Mouse (Mus musculus) bone marrow, adult 2 months (tissue): ENCODE results near the gene Tial1. TPM values are rescaled to one million over a fixed set of nuclear protein-coding genes. Genes with fewer than 3 reads are reported as not detected.

Source experiments
- H3K27ac ChIP-seq: fragments of 200-500 bp; 2 replicates; pipeline ENCODE4 v1.5.1; 2012; ENCODE audit warnings: low read depth, mild to moderate bottlenecking, control low read depth, inconsistent platforms, low read length; ENCODE audit not compliant: control insufficient read depth, poor library complexity, insufficient read depth
- H3K4me1 ChIP-seq: fragments of 200-500 bp; 2 replicates; pipeline ENCODE4 v1.6.1; 2011; ENCODE audit warnings: low read length; ENCODE audit not compliant: control insufficient read depth, insufficient read depth
- H3K4me3 ChIP-seq: fragments of 200-500 bp; replicated peaks from 2 replicates; pipeline ENCODE3; 2011; ENCODE audit warnings: mild to moderate bottlenecking, low read depth, low read length, control low read depth; ENCODE audit not compliant: control insufficient read depth
- CTCF ChIP-seq: fragments of 200-500 bp; IDR thresholded peaks from 2 replicates; pipeline ENCODE4 v1.5.1; 2011; ENCODE audit warnings: low read length, control low read depth; ENCODE audit not compliant: control insufficient read depth, insufficient read depth
- POLR2A ChIP-seq: fragments of 200-500 bp; IDR thresholded peaks from 2 replicates; pipeline ENCODE4 v1.6.1; 2011; ENCODE audit warnings: low read depth, mild to moderate bottlenecking, control low read depth, low read length, borderline replicate concordance; ENCODE audit not compliant: control insufficient read depth
- WGBS: fragments of 180-500 bp; shearing (Covaris S2); methylation state at CpG from one replicate; pipeline ENCODE4 v1.1.7; 2018; 5-methylcytosine and 5-hydroxymethylcytosine counted together
- polyA plus RNA-seq: library from polyadenylated mRNA; stranded (reverse); fragments of >200 nt; gene quantifications from 2 replicates; pipeline ENCODE4 v1.2.4, GENCODE M21; 2011; ENCODE audit warnings: low replicate concordance; ENCODE audit not compliant: missing spikeins, insufficient read depth, insufficient read length

Tial1 gene
- 97.6 and 180 TPM in 2 replicates for polyA plus RNA-seq

DNA sequence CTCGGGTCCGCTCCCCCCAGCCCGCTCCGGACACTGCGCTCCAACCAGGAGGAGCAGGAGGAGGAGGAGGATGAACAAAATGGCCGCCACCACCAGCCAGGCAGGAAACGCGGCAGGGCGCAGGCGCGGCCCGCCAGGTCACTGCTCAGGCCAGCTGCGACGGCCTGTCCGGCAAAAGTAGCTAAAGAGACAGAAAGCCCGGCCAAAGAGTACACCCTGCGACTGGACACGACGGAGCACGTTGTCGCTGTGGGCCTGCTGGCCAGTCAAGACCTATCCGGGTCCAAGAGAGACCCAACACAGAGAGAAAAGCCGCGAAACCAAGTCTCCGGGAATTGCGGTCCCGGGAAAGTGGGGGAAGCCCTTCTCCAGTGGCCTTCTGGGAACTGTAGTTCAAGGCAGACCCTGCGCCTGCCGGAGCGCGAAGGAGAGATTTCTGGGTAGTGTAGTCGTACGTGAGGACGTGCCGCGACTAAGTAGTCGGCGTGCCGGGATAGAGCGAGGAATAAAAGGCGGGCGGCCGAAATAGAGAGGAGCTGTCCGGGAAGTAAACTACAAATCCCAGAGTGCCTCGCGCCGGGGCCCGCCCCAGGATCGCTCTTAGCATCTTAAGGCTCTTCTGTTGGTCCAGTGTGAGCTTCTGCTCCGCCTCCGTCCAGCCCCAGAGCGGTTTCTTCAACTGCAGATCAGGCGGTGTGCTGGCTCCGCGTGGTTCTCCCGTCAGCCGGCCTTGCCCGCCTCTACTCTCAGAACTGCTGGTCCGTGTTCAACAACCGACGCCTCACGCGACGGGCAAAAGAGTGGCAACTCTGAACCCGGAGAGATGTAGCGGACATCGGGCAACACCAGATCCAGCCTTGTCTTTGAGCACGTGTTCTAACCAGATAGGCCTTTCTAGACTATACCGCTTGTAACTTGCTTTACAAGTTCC is at the start of gene Tial1:
Tial1 (minus strand) TSS at position 433 of the 931 bp plus-strand sequence.
- Histone ChIP-seq H3K4me3 (peak within 1 kb of the TSS; percentile 74), H3K27ac (peak within 1 kb of the TSS; percentile 83), H3K4me1 (no peaks in the 10 kb centered on the region; the same call in 1 of the 2 replicates)
- under 1% methylated on average over 69 of the region's 69 CpGs for WGBS
- TF ChIP-seq CTCF = no peak
- TF ChIP-seq POLR2A = peak; percentile 92; the same call in 1 of the 2 replicates

DNA sequence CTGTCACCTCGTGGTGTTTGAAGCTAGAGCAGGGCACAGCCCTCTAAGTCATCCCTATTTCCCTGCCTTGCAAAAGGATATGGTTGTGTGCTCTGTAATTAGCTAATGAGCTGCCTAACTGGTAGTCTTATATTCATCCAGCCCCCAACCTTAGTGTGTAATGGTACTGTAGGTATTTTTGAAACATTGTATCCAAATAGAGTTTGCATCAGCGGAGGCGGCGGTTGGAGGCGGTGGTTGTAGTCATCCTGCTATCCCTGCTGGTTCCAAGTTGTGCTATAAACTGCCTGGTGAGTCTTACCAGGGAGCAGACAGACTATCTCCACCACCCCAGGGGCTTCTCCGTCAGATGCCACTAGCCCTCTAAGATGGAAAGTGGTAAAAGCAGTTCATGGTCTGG is 42.6 kb upstream of the Tial1 start:
- Histone ChIP-seq H3K4me3 (no peak overlapping the region), H3K27ac (no peak overlapping the region), H3K4me1 (no peaks in the 10 kb centered on the region)
- TF ChIP-seq POLR2A (no peak), CTCF (no peak)
- WGBS = 87% methylated on average over 6 of the region's 6 CpGs

DNA sequence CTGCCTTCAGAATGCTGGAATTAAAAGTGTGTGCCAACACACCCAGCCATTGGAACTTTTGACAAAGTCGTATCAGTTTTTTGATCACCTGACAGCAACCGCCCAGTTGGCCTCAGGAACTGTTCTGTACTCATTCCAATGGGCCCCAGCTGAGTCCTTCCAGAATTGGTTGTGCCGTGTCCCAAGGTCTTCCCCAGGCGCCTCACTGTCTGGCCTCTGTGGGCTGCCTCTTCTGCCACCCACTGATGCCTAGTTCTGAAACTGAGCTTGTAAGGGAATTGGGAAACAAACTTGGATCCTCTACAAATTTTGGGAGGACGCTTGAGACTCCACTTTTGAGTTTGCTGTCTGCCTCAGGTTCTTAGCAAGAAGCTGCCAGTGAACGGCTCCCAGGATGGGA is 38.3 kb upstream of the Tial1 start:
- TF ChIP-seq POLR2A (no peak), CTCF (no peak)
- H3K27ac ChIP-seq = no peak overlapping the region
- no peaks in the 10 kb centered on the region for H3K4me1 ChIP-seq
- H3K4me3 ChIP-seq = no peak overlapping the region
- WGBS = 83% methylated on average over 6 of the region's 6 CpGs

DNA sequence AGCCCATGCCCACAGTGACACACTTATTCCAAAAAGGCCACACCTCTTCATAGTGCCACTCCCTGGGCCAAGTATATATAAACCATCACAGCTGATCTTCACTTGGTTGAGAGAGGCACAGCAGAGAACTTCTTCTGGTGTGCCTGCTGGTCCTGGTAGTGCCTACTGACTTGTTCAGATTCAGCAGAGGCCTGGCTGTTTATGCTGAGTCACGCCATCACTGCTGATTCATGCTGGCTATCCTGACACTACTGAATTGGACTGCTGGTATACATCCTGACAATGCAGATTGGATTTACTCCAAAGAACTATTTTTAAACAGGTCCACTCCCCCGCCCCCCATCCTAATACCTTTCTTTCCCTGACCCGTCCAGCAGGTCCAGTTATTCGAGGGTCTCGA is 33.0 kb upstream of the Tial1 start:
- H3K27ac ChIP-seq = no peak overlapping the region
- no peak overlapping the region for H3K4me3 ChIP-seq
- no peak for TF ChIP-seq POLR2A
- TF ChIP-seq CTCF = no peak
- no peaks in the 10 kb centered on the region for H3K4me1 ChIP-seq
- WGBS = 74% methylated on average over 5 of the region's 5 CpGs

DNA sequence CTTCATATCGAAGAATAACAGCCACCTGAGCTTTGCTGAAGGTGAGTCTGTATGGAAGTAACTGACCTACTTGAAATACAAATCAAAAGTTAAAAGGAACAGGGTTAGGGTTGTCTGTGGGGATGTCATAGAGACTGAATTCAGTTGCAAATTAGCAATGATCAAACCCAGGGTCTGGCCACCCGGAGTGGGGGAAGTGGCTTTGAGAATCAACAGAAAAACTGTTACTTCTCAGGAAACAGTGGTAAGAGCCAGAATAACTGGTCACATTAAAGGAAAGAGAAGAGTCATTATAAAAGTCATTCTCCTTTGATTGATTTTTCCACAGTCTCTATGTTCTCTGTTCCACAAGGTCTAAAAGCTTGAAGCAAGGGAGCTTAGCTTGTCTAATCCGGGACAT is 27.5 kb upstream of the Tial1 start:
- Histone ChIP-seq H3K4me1 (no peaks in the 10 kb centered on the region), H3K27ac (no peak overlapping the region), H3K4me3 (no peak overlapping the region)
- TF ChIP-seq POLR2A = no peak
- no peak for TF ChIP-seq CTCF
- WGBS = 78% methylated on average over 3 of the region's 3 CpGs

DNA sequence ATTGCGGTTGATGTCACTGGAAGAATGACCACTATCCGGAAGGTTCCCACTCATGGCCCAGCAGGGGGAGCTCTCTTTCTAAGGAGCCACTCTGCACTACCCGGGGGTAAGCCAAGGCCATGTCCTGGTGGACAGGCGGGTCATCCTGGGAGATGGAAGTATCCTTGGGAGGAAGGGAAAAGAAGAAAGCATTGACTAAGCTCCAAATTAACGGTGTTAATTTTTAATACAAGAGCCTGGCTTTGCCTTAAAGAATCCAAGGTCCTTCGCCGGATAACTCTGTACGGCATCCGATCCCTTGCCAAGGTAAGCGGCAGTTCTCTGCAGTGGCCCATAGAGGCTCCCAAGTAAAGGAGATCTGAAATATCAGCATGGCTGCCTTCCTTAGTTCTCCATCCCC is 12.8 kb upstream of the Tial1 start:
- TF ChIP-seq CTCF (peak; percentile 53; the same call in 1 of the 2 replicates), POLR2A (no peak)
- 60% methylated on average over 10 of the region's 10 CpGs for WGBS
- Histone ChIP-seq H3K4me3 (no peak overlapping the region), H3K4me1 (no peaks in the 10 kb centered on the region), H3K27ac (no peak overlapping the region)

DNA sequence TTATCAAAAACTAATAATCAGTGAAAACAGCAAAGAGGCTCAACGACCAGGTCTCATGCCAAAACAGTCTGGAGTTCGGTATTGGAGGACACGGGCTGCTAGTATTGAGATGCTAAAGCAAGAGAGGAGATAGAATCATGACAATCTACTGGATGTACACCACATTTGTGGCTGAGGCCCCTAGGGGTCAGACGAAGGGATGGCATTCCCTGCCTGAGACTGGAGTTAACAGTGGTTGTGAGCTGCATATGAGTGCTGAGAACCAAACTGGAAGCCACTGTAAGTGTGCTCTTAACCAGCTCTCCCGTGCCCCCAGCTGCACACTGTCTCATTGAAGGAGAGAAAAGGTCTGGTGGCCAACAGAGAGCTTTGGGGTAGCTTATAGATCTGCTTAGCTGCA is 889 bp upstream of the Tial1 start:
- Histone ChIP-seq H3K4me1 (no peaks in the 10 kb centered on the region; the same call in 1 of the 2 replicates), H3K4me3 (no peak overlapping the region), H3K27ac (no peak overlapping the region)
- TF ChIP-seq POLR2A = no peak
- WGBS = 59% methylated on average over 5 of the region's 5 CpGs

DNA sequence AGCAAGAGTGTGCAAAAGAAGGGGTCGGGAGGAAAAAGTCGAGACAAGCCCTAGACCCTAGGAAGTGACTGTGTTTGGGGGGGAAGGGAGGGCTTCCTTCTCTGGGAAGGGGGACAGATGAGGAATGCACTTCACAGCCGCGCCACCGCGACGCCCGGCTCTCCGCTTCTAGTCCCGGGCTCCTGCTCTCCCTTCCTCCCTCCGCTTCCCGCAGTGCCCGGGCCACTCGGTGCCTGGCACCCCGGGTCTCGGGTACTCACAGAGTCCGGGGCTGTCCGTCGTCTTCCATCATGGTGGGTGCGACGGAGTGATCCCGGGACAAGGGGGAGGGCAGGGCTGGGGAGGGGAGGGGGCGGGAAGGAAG is 670 bp downstream of the Tial1 start:
- H3K4me1 ChIP-seq = no peaks in the 10 kb centered on the region; the same call in 1 of the 2 replicates
- WGBS = 0% methylated on average over 22 of the region's 23 CpGs
- H3K27ac ChIP-seq = peak overlapping the region; percentile 75

More for the DNA sequence above, 670 bp downstream of the Tial1 start:
- TF ChIP-seq CTCF (no peak), POLR2A (no peak)
- H3K4me3 ChIP-seq = peak overlapping the region; percentile 74
